Mouse (Mus musculus) hindbrain, postnatal 0 days (tissue): ENCODE results near the gene Mxd4. TPM values are rescaled to one million over a fixed set of nuclear protein-coding genes. Genes with fewer than 3 reads are reported as not detected.

Experiments used
- ATAC-seq: fragments of 200-750 bp; cut with Nextera tagmentation; 2 replicates; pipeline ENCODE4 v1.8.0; 2017; ENCODE audit warnings: mild to moderate bottlenecking, moderate TSS enrichment, moderate library complexity
- DNase-seq: peaks from one replicate; pipeline ENCODE4 v3.0.0-alpha.2; 2015; ENCODE audit warnings: low spot score
- H3K27ac ChIP-seq: fragments of 300-500 bp; sonication (generic); 2 replicates; pipeline ENCODE4 v1.5.1; 2014; ENCODE audit warnings: mild to moderate bottlenecking
- H3K27me3 ChIP-seq: fragments of 300-500 bp; sonication (generic); 2 replicates; pipeline ENCODE4 v1.6.1; 2014; ENCODE audit warnings: low read length, mixed read lengths; ENCODE audit not compliant: insufficient read depth
- H3K36me3 ChIP-seq: fragments of 300-500 bp; sonication (generic); 2 replicates; pipeline ENCODE4 v1.6.1; 2014; ENCODE audit warnings: low read length, mixed read lengths; ENCODE audit not compliant: insufficient read depth
- H3K4me1 ChIP-seq: fragments of 300-500 bp; sonication (generic); 2 replicates; pipeline ENCODE4 v1.6.1; 2014; ENCODE audit warnings: antibody characterized with exemption, low read length, mixed read lengths; ENCODE audit not compliant: insufficient read depth
- H3K4me2 ChIP-seq: fragments of 300-500 bp; sonication (generic); 2 replicates; pipeline ENCODE4 v1.6.1; 2014; ENCODE audit warnings: low read depth, mild to moderate bottlenecking, low read length, moderate library complexity, mixed read lengths
- H3K4me3 ChIP-seq: fragments of 300-500 bp; sonication (generic); 2 replicates; pipeline ENCODE4 v1.5.1; 2014; ENCODE audit warnings: low read length
- H3K9ac ChIP-seq: fragments of 300-500 bp; sonication (generic); replicated peaks from 2 replicates; pipeline ENCODE4 v1.6.1; 2014; ENCODE audit warnings: mild to moderate bottlenecking, low read length, moderate library complexity, mixed read lengths
- H3K9me3 ChIP-seq: fragments of 300-500 bp; sonication (generic); 2 replicates; pipeline ENCODE4 v1.6.1; 2016; ENCODE audit warnings: low read length, mixed read lengths
- CTCF ChIP-seq: IDR thresholded peaks from 2 replicates; pipeline ENCODE4 v1.5.1; 2016; ENCODE audit warnings: antibody characterized with exemption, control low read depth, low read depth
- WGBS: fragments of 180-500 bp; shearing (Covaris S2); extraction: QIAGEN DNeasy Blood & Tissue Kit; methylation state at CpG from one replicate; pipeline ENCODE4 v1.1.7; 2014; 5-methylcytosine and 5-hydroxymethylcytosine counted together
- polyA plus RNA-seq: library from polyadenylated mRNA; unstranded; fragments of >200 nt; fragmentation: Nextera tagmentation; extraction: Ambion mirVana; gene quantifications from 2 replicates; pipeline ENCODE4 v1.2.1, GENCODE M21; 2015
- total RNA-seq: library from RNA; depleted of rRNA; stranded (reverse); fragments of >200 nt; gene quantifications from 2 replicates; pipeline ENCODE4 v1.2.3, GENCODE M21; 2014; rRNA removed

Gene Mxd4
- total and polyA plus RNA-seq, 2 experiments from 2014 or later = 22.0 to 99.1 TPM

DNA sequence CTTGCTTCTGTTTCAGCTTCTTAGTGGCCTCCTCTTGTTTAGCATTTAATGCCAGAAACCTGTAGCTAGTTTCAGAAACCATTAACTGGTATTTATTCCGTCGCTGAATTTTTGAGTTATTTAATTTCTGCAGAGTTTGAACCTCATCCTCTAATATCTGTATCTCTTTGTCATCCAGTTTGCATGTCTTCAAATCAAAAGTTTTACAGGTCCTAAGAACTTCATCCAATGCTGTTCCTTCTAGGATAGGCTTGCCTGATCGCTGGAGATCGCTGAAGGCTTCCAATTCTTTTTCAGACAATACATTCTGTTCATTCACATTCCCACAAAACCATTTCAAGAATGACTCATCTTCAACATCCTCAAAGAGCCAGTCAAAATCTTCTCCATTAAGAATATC, 19.7 kb downstream of the Mxd4 start:
- Histone ChIP-seq H3K4me2 (0 out of 2 replicates have a peak overlapping the region, but pooled peaks have one; percentile 7), H3K27me3 (no peaks in the 10 kb centered on the region), H3K4me1 (no peaks in the 10 kb centered on the region), H3K4me3 (no peak overlapping the region), H3K27ac (no peak overlapping the region), H3K36me3 (0 out of 2 replicates have a peak, but pooled peaks cover 4% of the 10 kb centered on the region), H3K9ac (no peak overlapping the region), H3K9me3 (no peaks in the 10 kb centered on the region)
- 76% methylated on average over 4 of the region's 4 CpGs for WGBS
- TF ChIP-seq CTCF = no peak
- no peak for ATAC-seq
- DNase-seq = no peak

DNA sequence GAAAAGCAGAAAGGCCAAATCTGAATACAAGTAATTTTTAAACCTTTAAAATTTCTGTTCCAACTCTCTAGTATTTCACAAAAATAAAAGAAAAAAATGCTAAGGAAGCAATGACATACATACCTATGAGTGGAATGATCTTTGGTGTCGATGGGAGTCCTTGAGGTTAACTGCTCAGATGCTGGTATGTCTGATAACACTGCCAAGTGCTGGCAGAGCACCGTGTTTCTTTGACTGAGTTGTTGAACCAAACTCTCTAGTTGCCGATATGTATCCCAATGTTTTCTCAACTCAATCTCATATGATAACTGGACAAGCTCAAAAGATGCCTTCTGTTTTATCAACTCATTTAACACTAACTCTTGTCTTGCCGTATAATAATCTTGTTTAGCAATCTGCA, 21.7 kb downstream of the Mxd4 start:
- 80% methylated on average over 4 of the region's 4 CpGs for WGBS
- no peak for ATAC-seq
- Histone ChIP-seq H3K4me1 (no peaks in the 10 kb centered on the region), H3K27me3 (no peaks in the 10 kb centered on the region), H3K4me2 (no peak overlapping the region), H3K36me3 (0 out of 2 replicates have a peak, but pooled peaks cover 4% of the 10 kb centered on the region), H3K9ac (no peak overlapping the region), H3K27ac (no peak overlapping the region), H3K4me3 (no peak overlapping the region), H3K9me3 (no peaks in the 10 kb centered on the region)
- no peak for TF ChIP-seq CTCF
- DNase-seq = no peak

DNA sequence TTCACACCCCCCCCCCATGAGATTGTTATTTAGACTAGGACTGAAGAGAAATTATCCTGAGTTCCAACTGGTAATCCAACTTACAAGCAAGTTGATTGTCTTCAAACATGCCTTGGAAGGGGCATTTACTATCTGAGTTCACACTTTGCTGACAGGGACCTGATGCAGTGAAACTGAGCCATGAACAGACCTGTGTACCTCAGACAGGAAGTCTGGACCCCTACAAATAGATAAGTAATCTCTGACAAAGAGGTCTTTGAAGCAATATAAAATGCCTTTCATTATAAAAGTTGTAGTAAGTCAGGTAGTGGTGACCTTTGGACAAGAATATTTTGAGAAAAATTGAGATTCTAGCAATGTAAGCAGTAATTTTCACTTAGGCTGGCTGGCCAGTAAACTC, 39.0 kb downstream of the Mxd4 start:
- DNase-seq = no peak
- Histone ChIP-seq H3K27me3 (no peaks in the 10 kb centered on the region), H3K4me1 (no peaks in the 10 kb centered on the region), H3K9me3 (no peaks in the 10 kb centered on the region), H3K27ac (no peak overlapping the region), H3K36me3 (no peaks in the 10 kb centered on the region), H3K4me2 (no peak overlapping the region), H3K4me3 (no peak overlapping the region), H3K9ac (no peak overlapping the region)
- ATAC-seq = no peak
- no peak for TF ChIP-seq CTCF

DNA sequence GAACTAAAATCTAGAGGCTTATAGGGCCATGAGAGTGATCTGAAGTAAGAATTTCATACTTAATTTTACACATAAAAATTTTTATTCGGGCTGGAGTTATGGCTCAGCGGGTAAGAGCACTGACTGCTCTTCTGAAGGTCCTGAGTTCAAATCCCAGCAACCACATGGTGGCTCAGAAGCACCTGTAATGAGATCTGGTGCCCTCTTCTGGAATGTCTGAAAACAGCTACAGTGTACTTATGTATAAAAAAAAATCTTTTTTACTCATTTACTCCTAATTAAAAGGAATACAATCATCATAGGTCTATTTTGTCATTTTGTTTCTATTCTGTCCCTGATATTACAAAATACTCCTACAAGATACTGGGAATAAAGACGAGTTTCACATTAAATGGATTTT, 40.0 kb downstream of the Mxd4 start:
- no peaks in the 10 kb centered on the region for H3K4me1 ChIP-seq
- H3K9ac ChIP-seq = no peak overlapping the region
- 0 out of 2 replicates have a peak, but pooled peaks have one; percentile 9 for TF ChIP-seq CTCF
- no peak overlapping the region for H3K4me3 ChIP-seq
- no peak overlapping the region for H3K27ac ChIP-seq
- H3K4me2 ChIP-seq = no peak overlapping the region
- no peaks in the 10 kb centered on the region for H3K27me3 ChIP-seq
- ATAC-seq = no peak
- H3K36me3 ChIP-seq = no peaks in the 10 kb centered on the region
- 89% methylated on average over 3 of the region's 3 CpGs for WGBS
- DNase-seq = no peak
- no peaks in the 10 kb centered on the region for H3K9me3 ChIP-seq

DNA sequence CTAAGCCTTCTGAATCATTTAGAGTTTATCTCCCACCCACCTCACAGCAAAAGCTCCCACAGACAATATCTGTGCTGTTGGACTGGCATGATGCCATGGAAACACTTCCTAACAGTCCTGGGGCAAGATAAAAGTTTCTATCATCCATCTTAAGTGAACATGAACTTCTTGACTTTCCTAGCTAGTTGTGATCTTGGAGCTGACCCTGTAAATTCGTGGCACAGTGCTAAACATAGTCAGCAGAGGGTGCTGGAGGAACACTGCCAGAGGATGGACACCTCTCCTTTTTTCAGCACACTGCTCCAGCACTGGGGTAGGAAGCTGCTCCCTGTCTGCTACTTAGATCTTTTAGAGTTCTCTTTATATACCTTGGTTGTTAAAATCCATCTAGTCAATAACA, 47.8 kb downstream of the Mxd4 start:
- peak; percentile 77 for TF ChIP-seq CTCF
- no peak for ATAC-seq
- Histone ChIP-seq H3K36me3 (no peaks in the 10 kb centered on the region), H3K9ac (no peak overlapping the region), H3K4me3 (no peak overlapping the region), H3K27ac (no peak overlapping the region), H3K4me2 (no peak overlapping the region), H3K9me3 (no peaks in the 10 kb centered on the region), H3K4me1 (no peaks in the 10 kb centered on the region), H3K27me3 (no peaks in the 10 kb centered on the region)
- WGBS = 9% methylated on average over 1 of the region's 1 CpGs
- DNase-seq = peak; percentile 52

GRCm38 (mm10) chr5:34132731-34133130, 54.8 kb downstream of the Mxd4 start:
- H3K4me3 ChIP-seq = no peak overlapping the region
- no peaks in the 10 kb centered on the region for H3K9me3 ChIP-seq
- no peak overlapping the region for H3K27ac ChIP-seq
- no peak for TF ChIP-seq CTCF
- H3K4me1 ChIP-seq = no peaks in the 10 kb centered on the region
- H3K27me3 ChIP-seq = no peaks in the 10 kb centered on the region
- WGBS = 82% methylated on average over 2 of the region's 2 CpGs
- H3K4me2 ChIP-seq = no peak overlapping the region
- ATAC-seq (no peak), DNase-seq (no peak)
- no peaks in the 10 kb centered on the region for H3K36me3 ChIP-seq
- no peak overlapping the region for H3K9ac ChIP-seq

GRCm38 (mm10) chr5:34124131-34124530, 63.4 kb downstream of the Mxd4 start:
- Histone ChIP-seq H3K27ac (no peak overlapping the region), H3K9me3 (no peaks in the 10 kb centered on the region), H3K4me1 (no peaks in the 10 kb centered on the region), H3K27me3 (no peaks in the 10 kb centered on the region), H3K4me2 (no peak overlapping the region), H3K4me3 (no peak overlapping the region), H3K9ac (no peak overlapping the region), H3K36me3 (no peaks in the 10 kb centered on the region)
- 38% methylated on average over 1 of the region's 1 CpGs for WGBS
- DNase-seq = no peak
- ATAC-seq = no peak
- TF ChIP-seq CTCF = no peak

Other genes with a start within 250 kb of the Mxd4 start
- gene Gm1673, start 204.3 kb downstream of the Mxd4 start, total RNA-seq = 626 and 692 TPM in 2 replicates
- gene Gm1673, start 204.3 kb downstream of the Mxd4 start, polyA plus RNA-seq = 695 and 703 TPM in 2 replicates
- 50.3 and 50.9 TPM in 2 replicates for gene Nat8l, start 191.7 kb downstream of the Mxd4 start, total RNA-seq
- 6.0 and 6.4 TPM in 2 replicates for gene Nat8l, start 191.7 kb downstream of the Mxd4 start, polyA plus RNA-seq
- gene Poln, start 18.3 kb downstream of the Mxd4 start, total RNA-seq = 0.16 TPM in 1 of 2 replicates, not detected in the other
- gene Poln, start 18.3 kb downstream of the Mxd4 start, polyA plus RNA-seq = 0.68 and 0.69 TPM in 2 replicates
- 4.1 and 4.2 TPM in 2 replicates for gene Haus3, start 18.2 kb downstream of the Mxd4 start, total RNA-seq
- gene Haus3, start 18.2 kb downstream of the Mxd4 start, polyA plus RNA-seq = 12.7 TPM in 2 replicates
- 10.1 and 13.9 TPM in 2 replicates for gene Zfyve28, start 100.7 kb upstream of the Mxd4 start, total RNA-seq
- 3.0 and 3.8 TPM in 2 replicates for gene Zfyve28, start 100.7 kb upstream of the Mxd4 start, polyA plus RNA-seq
- gene Cfap99, start 100.9 kb upstream of the Mxd4 start, total RNA-seq = 0.97 TPM in 1 of 2 replicates, not detected in the other
- gene Cfap99, start 100.9 kb upstream of the Mxd4 start, polyA plus RNA-seq = 0.13 and 0.19 TPM in 2 replicates
- gene Rnf4, start 148.6 kb upstream of the Mxd4 start, total RNA-seq = 103 and 104 TPM in 2 replicates
- 119 and 127 TPM in 2 replicates for gene Rnf4, start 148.6 kb upstream of the Mxd4 start, polyA plus RNA-seq
- gene Fam193a, start 182.2 kb upstream of the Mxd4 start, total RNA-seq = 33.1 and 36.9 TPM in 2 replicates
- gene Fam193a, start 182.2 kb upstream of the Mxd4 start, polyA plus RNA-seq = 9.6 and 11.6 TPM in 2 replicates